ENCODE assay signal across 27 mouse cellular contexts in the genomic region with DNA sequence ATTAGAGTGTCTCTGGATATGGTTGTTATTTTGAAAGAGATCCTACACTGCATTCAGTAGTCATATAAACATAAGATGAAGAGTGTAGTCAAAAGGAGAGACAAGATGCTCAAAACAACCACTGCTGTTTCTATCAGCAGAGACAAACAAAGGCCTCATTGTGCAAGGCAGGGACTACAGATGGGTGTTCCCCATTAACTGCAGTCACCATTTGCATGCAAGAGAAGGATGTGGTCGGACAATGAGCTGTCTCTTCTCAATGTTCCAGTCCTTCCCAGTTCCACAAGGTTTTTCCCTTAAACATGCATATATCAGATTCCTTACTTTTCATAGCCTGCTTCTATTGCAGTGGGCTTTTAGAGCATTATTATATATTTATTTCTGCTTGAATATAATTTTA.
DNase-seq lines count a peak whose midpoint lies in the region; ATAC-seq and TF ChIP-seq lines count a peak whose summit lies in the region.
"Had no signal": no experiment of that assay in that cellular context is flagged by ENCODE, and none has a peak within 500 bp of the region (broad histone marks: within the 10 kb centered on the region; RNA-seq: fewer than 3 reads in every experiment).

No protein-coding gene starts in this region.

- no peaks in the 10 kb centered on the region for H3K79me3 ChIP-seq in C2C12 (ENCODE audit: low read depth)

- no peak overlapping the region for H3ac ChIP-seq in C2C12 (ENCODE audit: control insufficient read depth, insufficient read length, low read depth)

- no peak for ATAC-seq in midbrain, postnatal 0 days (ENCODE audit: low FRiP score)
- ATAC-seq in midbrain, embryonic 14.5 days (ENCODE audit: low FRiP score, low TSS enrichment) = no peak
- ATAC-seq: forebrain, embryonic 15.5 days; intestine, embryonic 16.5 days; liver, embryonic 12.5 days; liver, postnatal 0 days; lung, postnatal 0 days; midbrain, embryonic 15.5 days had no signal

- peak; percentile 24 for DNase-seq in midbrain, postnatal 0 days (ENCODE audit: low spot score)
- no peak for DNase-seq in midbrain, embryonic 14.5 days
- DNase-seq in ES-E14 (ENCODE audit: low read depth, low spot score) = peak; percentile 27
- peak; percentile 37 for DNase-seq in brain, adult 2 months (ENCODE audit: low read depth, low spot score)
- no peak for DNase-seq in spleen, postnatal 14 days (ENCODE audit: low spot score in 2 of 2)
- DNase-seq in adrenal gland, postnatal 4 days (ENCODE audit: low spot score in 2 of 2) = no peak
- DNase-seq in cerebellum, postnatal 25 days = no peak
- DNase-seq: adrenal gland, postnatal 10 days; cerebellum, adult 18-20 months; cerebellum, postnatal 10 days; gastrocnemius, postnatal 25 days; heart, adult 18-20 months; kidney, adult 8-10 months; kidney, postnatal 4 days; left cerebral cortex, postnatal 4 days; liver, postnatal 0 days had no signal

- WGBS in midbrain, postnatal 0 days = 59% methylated on average over 1 of the region's 1 CpGs
- 32% methylated on average over 1 of the region's 1 CpGs for WGBS in midbrain, embryonic 14.5 days

- in situ Hi-C loops in ES-E14 (cut with MboI; ENCODE audit: low sequenced_read_pairs in 2 of 2, unreplicated experiment in 2 of 2) = no loop called here

- H3K4me2 ChIP-seq in midbrain, postnatal 0 days (ENCODE audit: low read depth, low read length, poor library complexity, severe bottlenecking) = no peak overlapping the region
- no peak overlapping the region for H3K4me2 ChIP-seq in midbrain, embryonic 14.5 days (ENCODE audit: low read length)
- H3K4me2 ChIP-seq: embryonic facial prominence, embryonic 13.5 days; forebrain, embryonic 15.5 days; heart, embryonic 12.5 days; liver, embryonic 12.5 days; midbrain, embryonic 15.5 days had no signal

- H3K27me3 ChIP-seq in midbrain, postnatal 0 days (ENCODE audit: insufficient read depth, low read length) = no peaks in the 10 kb centered on the region
- no peaks in the 10 kb centered on the region for H3K27me3 ChIP-seq in midbrain, embryonic 14.5 days (ENCODE audit: control insufficient read depth, insufficient read depth, low read length)
- H3K27me3 ChIP-seq in C2C12 (ENCODE audit: control insufficient read depth, insufficient read depth, insufficient read length) = no peaks in the 10 kb centered on the region
- H3K27me3 ChIP-seq: embryonic facial prominence, embryonic 13.5 days; forebrain, embryonic 15.5 days; heart, embryonic 12.5 days; liver, embryonic 12.5 days; midbrain, embryonic 15.5 days had no signal

- H3K36me3 ChIP-seq in midbrain, postnatal 0 days (ENCODE audit: insufficient read depth, low read length) = no peaks in the 10 kb centered on the region
- no peaks in the 10 kb centered on the region for H3K36me3 ChIP-seq in midbrain, embryonic 14.5 days (ENCODE audit: control insufficient read depth, insufficient read depth, low read length)
- H3K36me3 ChIP-seq in C2C12 (ENCODE audit: control insufficient read depth, insufficient read depth) (no peaks in the 10 kb centered on the region), ES-E14 (ENCODE audit: control insufficient read depth, insufficient read depth, low read length, poor library complexity, severe bottlenecking) (no peaks in the 10 kb centered on the region)
- H3K36me3 ChIP-seq: embryonic facial prominence, embryonic 13.5 days; forebrain, embryonic 10.5 days; forebrain, embryonic 15.5 days; heart, embryonic 12.5 days; liver, embryonic 12.5 days; midbrain, embryonic 15.5 days had no signal

- no peaks in the 10 kb centered on the region for H3K9me3 ChIP-seq in midbrain, postnatal 0 days (ENCODE audit: low read length)
- H3K9me3 ChIP-seq in midbrain, embryonic 14.5 days (ENCODE audit: control insufficient read depth, low read length) = no peaks in the 10 kb centered on the region
- H3K9me3 ChIP-seq in ES-E14 (ENCODE audit: control insufficient read depth, insufficient read depth, low read depth, low read length) = no peaks in the 10 kb centered on the region
- H3K9me3 ChIP-seq: embryonic facial prominence, embryonic 13.5 days; forebrain, embryonic 10.5 days; forebrain, embryonic 15.5 days; heart, embryonic 12.5 days; liver, embryonic 12.5 days; midbrain, embryonic 15.5 days had no signal

- no peak overlapping the region for H3K4me3 ChIP-seq in midbrain, postnatal 0 days (ENCODE audit: low read depth, low read length)
- H3K4me3 ChIP-seq in midbrain, embryonic 14.5 days (replicated peaks; ENCODE audit: low read depth, low read length) = no peak overlapping the region
- no peak overlapping the region for H3K4me3 ChIP-seq in C2C12 (ENCODE audit: insufficient read depth, poor library complexity, severe bottlenecking)
- no peak overlapping the region for H3K4me3 ChIP-seq in ES-E14 (ENCODE audit: insufficient read depth in 1 of 2, low read depth in 1 of 2, low read length in 2 of 2, poor library complexity in 1 of 2, severe bottlenecking in 1 of 2)
- H3K4me3 ChIP-seq: embryonic facial prominence, embryonic 13.5 days; forebrain, embryonic 10.5 days; forebrain, embryonic 15.5 days; heart, embryonic 12.5 days; liver, embryonic 12.5 days; midbrain, embryonic 15.5 days had no signal

- H3K27ac ChIP-seq in midbrain, postnatal 0 days (ENCODE audit: low read depth, low read length) = no peak overlapping the region
- no peak overlapping the region for H3K27ac ChIP-seq in midbrain, embryonic 14.5 days (replicated peaks; ENCODE audit: low read depth, low read length)
- H3K27ac ChIP-seq in ES-E14 (ENCODE audit: insufficient read depth, low read depth, low read length, poor library complexity, severe bottlenecking) = no peak overlapping the region
- H3K27ac ChIP-seq: embryonic facial prominence, embryonic 13.5 days; forebrain, embryonic 10.5 days; forebrain, embryonic 15.5 days; kidney, postnatal 0 days; liver, embryonic 12.5 days; macrophage; midbrain, embryonic 15.5 days had no signal

- TF ChIP-seq CTCF in midbrain, postnatal 0 days (IDR thresholded peaks at IDR 0.05) = no peak
- TF ChIP-seq CTCF in C2C12 (IDR thresholded peaks at IDR 0.05; ENCODE audit: control insufficient read depth, insufficient read depth, insufficient read length) = no peak

- no peaks in the 10 kb centered on the region for H3K79me2 ChIP-seq in C2C12 (ENCODE audit: control insufficient read depth, insufficient read depth)

- no peaks in the 10 kb centered on the region for H3K4me1 ChIP-seq in midbrain, postnatal 0 days (ENCODE audit: insufficient read depth, low read length)
- H3K4me1 ChIP-seq in midbrain, embryonic 14.5 days (ENCODE audit: control insufficient read depth, insufficient read depth, low read length) = no peaks in the 10 kb centered on the region
- H3K4me1 ChIP-seq in ES-E14 (ENCODE audit: control insufficient read depth in 2 of 2, insufficient read depth in 2 of 2, low read length in 2 of 2, poor library complexity in 1 of 2) = peaks cover 0 to 2% of the 10 kb centered on the region in 2 experiments; a peak in 1 of 4 replicates
- H3K4me1 ChIP-seq: embryonic facial prominence, embryonic 13.5 days; forebrain, embryonic 10.5 days; forebrain, embryonic 15.5 days; heart, embryonic 12.5 days; liver, embryonic 12.5 days; midbrain, embryonic 15.5 days had no signal

- H3K9ac ChIP-seq in midbrain, postnatal 0 days (replicated peaks; ENCODE audit: low read length, poor library complexity, severe bottlenecking) = no peak overlapping the region
- H3K9ac ChIP-seq in midbrain, embryonic 14.5 days (replicated peaks; ENCODE audit: low read length) = no peak overlapping the region
- H3K9ac ChIP-seq in ES-E14 (ENCODE audit: insufficient read depth, low read depth, low read length, poor library complexity, severe bottlenecking) = no peak overlapping the region
- H3K9ac ChIP-seq: embryonic facial prominence, embryonic 13.5 days; forebrain, embryonic 15.5 days; heart, embryonic 12.5 days; liver, embryonic 12.5 days; liver, postnatal 0 days; midbrain, embryonic 15.5 days had no signal

TF ChIP-seq in C2C12, 6 proteins besides CTCF, POLR2A, EP300 and RAD21:
- TF ChIP-seq FOSL1 (IDR thresholded peaks at IDR 0.05; ENCODE audit: insufficient read depth, low read length, poor library complexity, severe bottlenecking) (no peak), MAX (IDR thresholded peaks at IDR 0.05) (no peak), CEBPB (IDR thresholded peaks at IDR 0.05; ENCODE audit: low read depth) (peak; percentile 43)
TF ChIP-seq in C2C12: peak in this region for 1.

TF ChIP-seq in ES-E14, 5 proteins besides CTCF, POLR2A, EP300 and RAD21:
- TF ChIP-seq ZNF384 (IDR thresholded peaks at IDR 0.05; ENCODE audit: low read depth, low read length) (no peak), ZC3H11A (IDR thresholded peaks at IDR 0.05; ENCODE audit: borderline replicate concordance, low read depth, low read length) (no peak), CHD2 (IDR thresholded peaks at IDR 0.05; ENCODE audit: low read depth, low read length) (no peak), HCFC1 (IDR thresholded peaks at IDR 0.05; ENCODE audit: borderline replicate concordance, insufficient read depth, low read length) (no peak), MAFK (IDR thresholded peaks at IDR 0.05; ENCODE audit: insufficient read depth, low read depth, low read length) (no peak)

Comparison
In these comparisons a context has a peak if more than half of its experiments do, and no peak if none do; other contexts are left out.
1. DNase-seq: peak in midbrain, postnatal 0 days (single experiment), ES-E14 (single experiment) and brain, adult 2 months (single experiment); none in midbrain, embryonic 14.5 days (single experiment), spleen, postnatal 14 days (0 of 2), adrenal gland, postnatal 4 days (0 of 2) and cerebellum, postnatal 25 days (0 of 2).